Mouse (Mus musculus): Measurements from ENCODE around the gene Tesk1. TPM values are rescaled to one million over a fixed set of nuclear protein-coding genes. Genes with fewer than 3 reads are reported as not detected.

The Tesk1 gene
- polyA plus RNA-seq, 1 experiment = 54.2 TPM

GRCm38 (mm10) chr4:43428180-43428861 lies 13.4 kb upstream of the Tesk1 start:
- no peak for TF ChIP-seq GATA1 (IDR thresholded peaks at IDR 0.05; ENCODE audit: low read length)

GRCm38 (mm10) chr4:43428946-43429345 lies 12.8 kb upstream of the Tesk1 start, which contains the start of gene Fam166b:
Gene Fam166b (minus strand): TSS chr4:43429134.
- TF ChIP-seq GATA1 (IDR thresholded peaks at IDR 0.05; ENCODE audit: low read length) = no peak

- TF ChIP-seq GATA1 (IDR thresholded peaks at IDR 0.05; ENCODE audit: low read length) = no peak
Observed at GRCm38 (mm10) chr4:43431690-43432089, 10.0 kb upstream of the Tesk1 start.

- no peak for TF ChIP-seq GATA1 (IDR thresholded peaks at IDR 0.05; ENCODE audit: low read length)
Observed at GRCm38 (mm10) chr4:43432832-43433231, 8.9 kb upstream of the Tesk1 start.

GRCm38 (mm10) chr4:43442044-43442443 lies 305 bp downstream of the Tesk1 start:
- no peak for TF ChIP-seq GATA1 (IDR thresholded peaks at IDR 0.05; ENCODE audit: low read length)

- TF ChIP-seq GATA1 (IDR thresholded peaks at IDR 0.05; ENCODE audit: low read length) = no peak
Observed at GRCm38 (mm10) chr4:43442456-43443361, 970 bp downstream of the Tesk1 start.

GRCm38 (mm10) chr4:43443511-43443910 lies 1.8 kb downstream of the Tesk1 start:
- TF ChIP-seq GATA1 (IDR thresholded peaks at IDR 0.05; ENCODE audit: low read length) = no peak

GRCm38 (mm10) chr4:43447251-43447650 lies 5.5 kb downstream of the Tesk1 start:
- no peak for TF ChIP-seq GATA1 (IDR thresholded peaks at IDR 0.05; ENCODE audit: low read length)

- no peak for TF ChIP-seq GATA1 (IDR thresholded peaks at IDR 0.05; ENCODE audit: low read length)
Observed at GRCm38 (mm10) chr4:43448554-43448953, 6.8 kb downstream of the Tesk1 start.

- no peak for TF ChIP-seq GATA1 (IDR thresholded peaks at IDR 0.05; ENCODE audit: low read length)
Observed at GRCm38 (mm10) chr4:43452315-43452714, 10.6 kb downstream of the Tesk1 start.

- no peak for TF ChIP-seq GATA1 (IDR thresholded peaks at IDR 0.05; ENCODE audit: low read length)
Observed at GRCm38 (mm10) chr4:43453413-43453812, 11.7 kb downstream of the Tesk1 start.

- TF ChIP-seq GATA1 (IDR thresholded peaks at IDR 0.05; ENCODE audit: low read length) = no peak
Observed at GRCm38 (mm10) chr4:43454041-43454836, 12.5 kb downstream of the Tesk1 start, which contains the start of gene Cd72. Gene Cd72 (minus strand): TSS chr4:43454628.

GRCm38 (mm10) chr4:43456470-43456869 lies 14.7 kb downstream of the Tesk1 start:
- no peak for TF ChIP-seq GATA1 (IDR thresholded peaks at IDR 0.05; ENCODE audit: low read length)

GRCm38 (mm10) chr4:43457124-43457523 lies 15.4 kb downstream of the Tesk1 start:
- TF ChIP-seq GATA1 (IDR thresholded peaks at IDR 0.05; ENCODE audit: low read length) = no peak

- TF ChIP-seq GATA1 (IDR thresholded peaks at IDR 0.05; ENCODE audit: low read length) = no peak
Observed at GRCm38 (mm10) chr4:43463102-43463501, 21.4 kb downstream of the Tesk1 start.

- no peak for TF ChIP-seq GATA1 (IDR thresholded peaks at IDR 0.05; ENCODE audit: low read length)
Observed at GRCm38 (mm10) chr4:43465935-43466334, 24.2 kb downstream of the Tesk1 start.
